Mouse (Mus musculus): Measurements from ENCODE around the gene Ppp1r13l. TPM values are rescaled to one million over a fixed set of nuclear protein-coding genes. Genes with fewer than 3 reads are reported as not detected.

Gene Ppp1r13l
- polyA plus RNA-seq, 1 experiment from 2014 or later, result 2.0 TPM

DNA sequence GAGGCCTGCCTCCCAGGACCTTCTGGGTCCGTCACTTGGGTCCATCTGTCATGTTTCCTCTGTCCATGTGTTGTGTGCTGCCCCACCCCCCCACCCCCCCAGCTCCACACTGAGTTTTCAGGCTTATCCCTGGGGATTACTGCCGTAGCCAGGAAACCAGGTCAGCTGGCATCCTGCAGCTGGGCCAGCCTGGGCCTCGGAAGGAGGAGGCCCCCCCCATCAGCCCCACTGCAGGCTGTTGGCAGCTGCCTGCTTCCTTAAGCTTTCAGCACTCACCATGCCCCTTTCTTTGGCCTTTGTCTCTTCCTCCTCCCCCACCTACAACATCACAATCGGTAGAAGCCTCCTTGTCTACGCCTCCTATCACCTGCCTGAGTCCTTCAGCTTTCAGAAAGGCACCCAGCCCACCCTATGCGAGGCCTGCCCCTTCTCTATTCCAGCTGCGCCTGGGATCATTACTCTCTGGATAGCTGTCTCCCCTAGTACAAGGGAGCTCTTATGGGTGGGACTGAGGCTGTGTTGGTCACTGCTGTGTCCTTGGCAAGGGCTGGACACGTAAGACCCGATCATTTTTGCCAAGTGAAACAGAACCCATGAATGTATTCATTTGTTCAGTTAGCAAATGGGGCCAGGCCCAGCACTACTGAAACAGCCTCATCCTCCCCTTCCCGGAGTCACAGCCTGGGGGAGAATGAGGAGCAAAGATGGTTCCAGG lies 29.3 kb downstream of the Ppp1r13l start:
- ATAC-seq, result no peak
- H3K27ac ChIP-seq (ENCODE audit: low read length), result peak overlapping the region; percentile 71
- no peak overlapping the region for H3K4me3 ChIP-seq (ENCODE audit: low read depth, low read length)
- H3K36me3 ChIP-seq (ENCODE audit: control insufficient read depth, insufficient read depth, low read length), result peaks cover 64% of the 10 kb centered on the region
- H3K4me1 ChIP-seq (ENCODE audit: control insufficient read depth, insufficient read depth, low read length), result peaks cover 2% of the 10 kb centered on the region; the same call in 1 of the 2 replicates
- H3K4me2 ChIP-seq (ENCODE audit: low read length), result no peak overlapping the region
- no peaks in the 10 kb centered on the region for H3K9me3 ChIP-seq (replicated peaks; ENCODE audit: control insufficient read depth, low read length, poor library complexity, severe bottlenecking)
- 0 out of 2 replicates have a peak overlapping the region, but pooled peaks have one; percentile 34 for H3K9ac ChIP-seq (ENCODE audit: low read depth, low read length)
- 43% methylated on average over 9 of the region's 10 CpGs for WGBS
- no peaks in the 10 kb centered on the region for H3K27me3 ChIP-seq (ENCODE audit: control insufficient read depth, insufficient read depth, low read depth, low read length)

GRCm38 (mm10) chr7:19394484-19394883 lies 34.9 kb downstream of the Ppp1r13l start:
- Histone ChIP-seq H3K4me1 (ENCODE audit: control insufficient read depth, insufficient read depth, low read length) (no peaks in the 10 kb centered on the region), H3K27me3 (ENCODE audit: control insufficient read depth, insufficient read depth, low read depth, low read length) (0 out of 2 replicates have a peak, but pooled peaks cover 4% of the 10 kb centered on the region), H3K4me3 (ENCODE audit: low read depth, low read length) (no peak overlapping the region), H3K36me3 (ENCODE audit: control insufficient read depth, insufficient read depth, low read length) (peaks cover 56% of the 10 kb centered on the region), H3K9me3 (replicated peaks; ENCODE audit: control insufficient read depth, low read length, poor library complexity, severe bottlenecking) (no peaks in the 10 kb centered on the region), H3K4me2 (ENCODE audit: low read length) (no peak overlapping the region), H3K27ac (ENCODE audit: low read length) (no peak overlapping the region), H3K9ac (ENCODE audit: low read depth, low read length) (no peak overlapping the region)
- no peak for ATAC-seq
- 89% methylated on average over 8 of the region's 8 CpGs for WGBS

- Histone ChIP-seq H3K27ac (ENCODE audit: low read length) (no peak overlapping the region), H3K9ac (ENCODE audit: low read depth, low read length) (peak overlapping the region; percentile 31), H3K36me3 (ENCODE audit: control insufficient read depth, insufficient read depth, low read length) (peaks cover 11% of the 10 kb centered on the region), H3K4me2 (ENCODE audit: low read length) (peak overlapping the region; percentile 46), H3K9me3 (replicated peaks; ENCODE audit: control insufficient read depth, low read length, poor library complexity, severe bottlenecking) (no peaks in the 10 kb centered on the region), H3K27me3 (ENCODE audit: control insufficient read depth, insufficient read depth, low read depth, low read length) (peaks cover 30% of the 10 kb centered on the region), H3K4me3 (ENCODE audit: low read depth, low read length) (peak overlapping the region; percentile 20), H3K4me1 (ENCODE audit: control insufficient read depth, insufficient read depth, low read length) (peaks cover 3% of the 10 kb centered on the region)
- no peak for ATAC-seq
- 4% methylated on average over 26 of the region's 27 CpGs for WGBS
Measured at GRCm38 (mm10) chr7:19399496-19400280, 40.1 kb downstream of the Ppp1r13l start.

DNA sequence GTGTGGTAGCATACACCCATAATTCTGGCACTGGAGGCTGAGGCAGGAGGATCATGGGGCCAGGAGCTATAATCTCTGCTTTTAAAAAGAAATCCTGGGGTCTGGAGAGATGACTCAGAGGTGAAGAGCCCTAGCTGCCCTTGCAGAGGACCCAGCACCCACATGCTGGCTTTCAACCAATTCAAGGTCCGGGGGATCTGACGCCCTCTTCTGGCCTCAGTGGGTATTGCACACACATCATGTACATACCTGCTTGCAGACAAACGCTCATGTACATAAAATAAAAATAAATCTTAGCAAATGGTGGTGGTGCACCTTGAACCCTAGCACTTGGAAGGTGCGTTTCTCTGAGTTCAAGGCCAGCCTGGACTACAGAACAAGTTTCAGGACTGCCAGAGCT lies 41.4 kb downstream of the Ppp1r13l start:
- 83% methylated on average over 4 of the region's 4 CpGs for WGBS
- peaks cover 33% of the 10 kb centered on the region for H3K27me3 ChIP-seq (ENCODE audit: control insufficient read depth, insufficient read depth, low read depth, low read length)
- ATAC-seq, result no peak
- H3K9me3 ChIP-seq (replicated peaks; ENCODE audit: control insufficient read depth, low read length, poor library complexity, severe bottlenecking), result no peaks in the 10 kb centered on the region
- no peak overlapping the region for H3K9ac ChIP-seq (ENCODE audit: low read depth, low read length)
- H3K4me1 ChIP-seq (ENCODE audit: control insufficient read depth, insufficient read depth, low read length), result peaks cover 3% of the 10 kb centered on the region
- no peak overlapping the region for H3K4me3 ChIP-seq (ENCODE audit: low read depth, low read length)
- no peak overlapping the region for H3K27ac ChIP-seq (ENCODE audit: low read length)
- H3K4me2 ChIP-seq (ENCODE audit: low read length), result no peak overlapping the region
- no peaks in the 10 kb centered on the region for H3K36me3 ChIP-seq (ENCODE audit: control insufficient read depth, insufficient read depth, low read length)

- peaks cover 33% of the 10 kb centered on the region for H3K27me3 ChIP-seq (ENCODE audit: control insufficient read depth, insufficient read depth, low read depth, low read length)
- WGBS, result 68% methylated on average over 9 of the region's 9 CpGs
- no peak overlapping the region for H3K4me2 ChIP-seq (ENCODE audit: low read length)
- H3K4me1 ChIP-seq (ENCODE audit: control insufficient read depth, insufficient read depth, low read length), result peaks cover 3% of the 10 kb centered on the region
- no peak overlapping the region for H3K27ac ChIP-seq (ENCODE audit: low read length)
- H3K9me3 ChIP-seq (replicated peaks; ENCODE audit: control insufficient read depth, low read length, poor library complexity, severe bottlenecking), result no peaks in the 10 kb centered on the region
- H3K9ac ChIP-seq (ENCODE audit: low read depth, low read length), result no peak overlapping the region
- H3K36me3 ChIP-seq (ENCODE audit: control insufficient read depth, insufficient read depth, low read length), result no peaks in the 10 kb centered on the region
- ATAC-seq, result no peak
- no peak overlapping the region for H3K4me3 ChIP-seq (ENCODE audit: low read depth, low read length)
Measured at GRCm38 (mm10) chr7:19402535-19403112, 43.1 kb downstream of the Ppp1r13l start.

GRCm38 (mm10) chr7:19403731-19404296 lies 44.3 kb downstream of the Ppp1r13l start, which contains the start of gene Klc3:
Gene Klc3 (minus strand): TSS chr7:19404104.
- no peak; the same call in 1 of the 2 replicates for ATAC-seq
- no peaks in the 10 kb centered on the region for H3K36me3 ChIP-seq (ENCODE audit: control insufficient read depth, insufficient read depth, low read length)
- peaks cover 33% of the 10 kb centered on the region for H3K27me3 ChIP-seq (ENCODE audit: control insufficient read depth, insufficient read depth, low read depth, low read length)

GRCm38 (mm10) chr7:19404476-19404875 lies 44.9 kb downstream of the Ppp1r13l start, which contains the start of gene Ckm:
Gene Ckm (plus strand): TSS chr7:19404776.
- Histone ChIP-seq H3K9ac (ENCODE audit: low read depth, low read length) (peak within 1 kb of the TSS; percentile 59), H3K9me3 (replicated peaks; ENCODE audit: control insufficient read depth, low read length, poor library complexity, severe bottlenecking) (no peaks in the 10 kb centered on the region), H3K4me2 (ENCODE audit: low read length) (peak within 1 kb of the TSS; percentile 93), H3K27ac (ENCODE audit: low read length) (no peak within 1 kb of the TSS), H3K36me3 (ENCODE audit: control insufficient read depth, insufficient read depth, low read length) (no peaks in the 10 kb centered on the region), H3K27me3 (ENCODE audit: control insufficient read depth, insufficient read depth, low read depth, low read length) (peaks cover 29% of the 10 kb centered on the region), H3K4me3 (ENCODE audit: low read depth, low read length) (peak within 1 kb of the TSS; percentile 53), H3K4me1 (ENCODE audit: control insufficient read depth, insufficient read depth, low read length) (peaks cover 3% of the 10 kb centered on the region)
- ATAC-seq, result no peak
- 53% methylated on average over 7 of the region's 7 CpGs for WGBS

More at GRCm38 (mm10) chr7:19403731-19404296, 44.3 kb downstream of the Ppp1r13l start, which contains the start of gene Klc3:
- Histone ChIP-seq H3K4me3 (ENCODE audit: low read depth, low read length) (peak within 1 kb of the TSS; percentile 53), H3K27ac (ENCODE audit: low read length) (no peak within 1 kb of the TSS), H3K9me3 (replicated peaks; ENCODE audit: control insufficient read depth, low read length, poor library complexity, severe bottlenecking) (no peaks in the 10 kb centered on the region), H3K9ac (ENCODE audit: low read depth, low read length) (peak within 1 kb of the TSS; percentile 59), H3K4me1 (ENCODE audit: control insufficient read depth, insufficient read depth, low read length) (peaks cover 3% of the 10 kb centered on the region), H3K4me2 (ENCODE audit: low read length) (peak within 1 kb of the TSS; percentile 93)
- 1% methylated on average over 62 of the region's 62 CpGs for WGBS

GRCm38 (mm10) chr7:19405417-19405816 lies 45.9 kb downstream of the Ppp1r13l start:
- Histone ChIP-seq H3K9ac (ENCODE audit: low read depth, low read length) (no peak overlapping the region), H3K36me3 (ENCODE audit: control insufficient read depth, insufficient read depth, low read length) (no peaks in the 10 kb centered on the region), H3K9me3 (replicated peaks; ENCODE audit: control insufficient read depth, low read length, poor library complexity, severe bottlenecking) (no peaks in the 10 kb centered on the region), H3K27ac (ENCODE audit: low read length) (no peak overlapping the region), H3K4me1 (ENCODE audit: control insufficient read depth, insufficient read depth, low read length) (no peaks in the 10 kb centered on the region), H3K4me2 (ENCODE audit: low read length) (peak overlapping the region; percentile 41; the same call in 1 of the 2 replicates), H3K27me3 (ENCODE audit: control insufficient read depth, insufficient read depth, low read depth, low read length) (peaks cover 26% of the 10 kb centered on the region), H3K4me3 (ENCODE audit: low read depth, low read length) (no peak overlapping the region)
- peak; percentile 67; the same call in 1 of the 2 replicates for ATAC-seq
- 4% methylated on average over 19 of the region's 19 CpGs for WGBS

Data from midbrain, embryonic 16.5 days (tissue).